Mouse (Mus musculus) neural tube, embryonic 14.5 days (tissue): Measurements from ENCODE around the gene Etfdh. TPM values are rescaled to one million over a fixed set of nuclear protein-coding genes. Genes with fewer than 3 reads are reported as not detected.

Experiments used
- ATAC-seq: fragments of 200-750 bp; cut with Nextera tagmentation; 2 replicates; pipeline ENCODE4 v1.8.0; 2017; ENCODE audit warnings: low read depth, mild to moderate bottlenecking, moderate TSS enrichment, moderate library complexity
- H3K27ac ChIP-seq: fragments of 300-500 bp; sonication (generic); 2 replicates; pipeline ENCODE4 v1.5.1; 2014; ENCODE audit warnings: low read depth, mild to moderate bottlenecking, control low read depth, low read length, moderate library complexity, mixed read lengths
- H3K27me3 ChIP-seq: fragments of 300-500 bp; sonication (generic); 2 replicates; pipeline ENCODE4 v1.6.1; 2014; ENCODE audit warnings: low read length; ENCODE audit not compliant: control insufficient read depth, insufficient read depth
- H3K36me3 ChIP-seq: fragments of 300-500 bp; sonication (generic); 2 replicates; pipeline ENCODE4 v1.6.1; 2014; ENCODE audit warnings: low read length, mixed read lengths; ENCODE audit not compliant: control insufficient read depth, insufficient read depth
- H3K4me1 ChIP-seq: fragments of 300-500 bp; sonication (generic); 2 replicates; pipeline ENCODE4 v1.6.1; 2014; ENCODE audit warnings: low read length; ENCODE audit not compliant: control insufficient read depth, insufficient read depth
- H3K4me2 ChIP-seq: fragments of 300-500 bp; sonication (generic); 2 replicates; pipeline ENCODE4 v1.6.1; 2014; ENCODE audit warnings: mild to moderate bottlenecking, low read depth, low read length, control low read depth
- H3K4me3 ChIP-seq: fragments of 300-500 bp; sonication (generic); 2 replicates; pipeline ENCODE4 v1.5.1; 2014; ENCODE audit warnings: low read depth, low read length, control low read depth, mixed read lengths
- H3K9ac ChIP-seq: fragments of 300-500 bp; sonication (generic); replicated peaks from 2 replicates; pipeline ENCODE4 v1.6.1; 2014; ENCODE audit warnings: low read depth, mild to moderate bottlenecking, control low read depth, low read length, mixed read lengths
- H3K9me3 ChIP-seq: fragments of 300-500 bp; sonication (generic); 2 replicates; pipeline ENCODE4 v1.6.1; 2016; ENCODE audit warnings: low read length; ENCODE audit not compliant: control insufficient read depth
- WGBS: fragments of 180-500 bp; shearing (Covaris S2); extraction: QIAGEN DNeasy Blood & Tissue Kit; methylation state at CpG from one replicate; pipeline ENCODE4 v1.1.7; 2014; 5-methylcytosine and 5-hydroxymethylcytosine counted together
- polyA plus RNA-seq: library from polyadenylated mRNA; unstranded; fragments of >200 nt; fragmentation: Nextera tagmentation; extraction: Ambion mirVana; gene quantifications from 2 replicates; pipeline ENCODE4 v1.2.1, GENCODE M21; 2014

Gene Etfdh
- polyA plus RNA-seq, 1 experiment from 2014 or later = 40.8 TPM

- Histone ChIP-seq H3K27ac (no peak overlapping the region), H3K9me3 (no peaks in the 10 kb centered on the region), H3K4me3 (no peak overlapping the region), H3K4me2 (no peak overlapping the region), H3K9ac (no peak overlapping the region), H3K36me3 (no peaks in the 10 kb centered on the region), H3K27me3 (no peaks in the 10 kb centered on the region), H3K4me1 (no peaks in the 10 kb centered on the region)
- WGBS = 58% methylated on average over 3 of the region's 3 CpGs
- ATAC-seq = no peak
These were observed 56.9 kb downstream of the Etfdh start for GRCm38 (mm10) chr3:79572399-79572798.

GRCm38 (mm10) chr3:79569351-79569681 lies 60.0 kb downstream of the Etfdh start:
- H3K4me1 ChIP-seq = peaks cover 11% of the 10 kb centered on the region; the same call in 1 of the 2 replicates
- no peak for ATAC-seq
- no peak overlapping the region for H3K27ac ChIP-seq
- H3K4me2 ChIP-seq = no peak overlapping the region
- no peaks in the 10 kb centered on the region for H3K27me3 ChIP-seq
- H3K9ac ChIP-seq = no peak overlapping the region
- 88% methylated on average over 3 of the region's 3 CpGs for WGBS
- no peaks in the 10 kb centered on the region for H3K36me3 ChIP-seq
- H3K4me3 ChIP-seq = no peak overlapping the region
- H3K9me3 ChIP-seq = no peaks in the 10 kb centered on the region

DNA sequence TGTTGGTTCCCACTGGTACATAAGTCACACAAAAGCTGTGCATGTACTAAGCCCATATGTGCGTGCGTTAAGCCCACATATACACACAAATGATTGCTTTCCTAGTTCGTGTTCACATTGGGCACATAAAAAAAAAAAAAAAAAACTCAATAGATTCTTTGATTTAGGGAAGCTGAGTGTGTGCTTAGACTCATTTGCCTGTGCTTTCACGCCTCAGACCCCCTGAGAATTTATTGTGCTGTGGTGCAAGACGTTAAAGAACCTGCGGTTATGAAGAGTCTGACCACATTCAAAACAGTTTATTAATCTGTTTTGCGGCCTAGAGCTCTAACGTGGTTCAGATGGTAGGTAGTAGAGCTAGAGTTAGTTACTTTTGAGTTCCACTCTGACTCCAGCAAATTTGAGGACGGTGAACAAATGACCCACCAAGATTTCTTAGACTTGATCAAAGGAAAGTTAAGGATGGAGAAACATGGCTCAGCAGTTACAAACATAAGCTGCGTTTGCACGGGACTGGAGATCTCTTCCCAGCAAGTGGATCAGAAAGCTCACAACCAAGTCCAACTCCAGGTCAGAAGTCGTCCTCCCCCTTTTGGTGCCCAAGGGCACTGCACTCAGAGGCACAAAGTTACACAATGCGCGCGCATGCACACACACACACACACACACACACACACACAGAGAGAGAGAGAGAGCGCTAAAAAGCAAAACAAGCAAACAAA lies 60.5 kb downstream of the Etfdh start:
- WGBS = 82% methylated on average over 16 of the region's 16 CpGs
- no peak for ATAC-seq
- Histone ChIP-seq H3K4me3 (peak overlapping the region; percentile 86; the same call in 1 of the 2 replicates), H3K4me2 (peak overlapping the region; percentile 43; the same call in 1 of the 2 replicates), H3K9me3 (no peaks in the 10 kb centered on the region), H3K9ac (no peak overlapping the region), H3K4me1 (peaks cover 11% of the 10 kb centered on the region; the same call in 1 of the 2 replicates), H3K36me3 (no peaks in the 10 kb centered on the region), H3K27me3 (no peaks in the 10 kb centered on the region), H3K27ac (no peak overlapping the region)

DNA sequence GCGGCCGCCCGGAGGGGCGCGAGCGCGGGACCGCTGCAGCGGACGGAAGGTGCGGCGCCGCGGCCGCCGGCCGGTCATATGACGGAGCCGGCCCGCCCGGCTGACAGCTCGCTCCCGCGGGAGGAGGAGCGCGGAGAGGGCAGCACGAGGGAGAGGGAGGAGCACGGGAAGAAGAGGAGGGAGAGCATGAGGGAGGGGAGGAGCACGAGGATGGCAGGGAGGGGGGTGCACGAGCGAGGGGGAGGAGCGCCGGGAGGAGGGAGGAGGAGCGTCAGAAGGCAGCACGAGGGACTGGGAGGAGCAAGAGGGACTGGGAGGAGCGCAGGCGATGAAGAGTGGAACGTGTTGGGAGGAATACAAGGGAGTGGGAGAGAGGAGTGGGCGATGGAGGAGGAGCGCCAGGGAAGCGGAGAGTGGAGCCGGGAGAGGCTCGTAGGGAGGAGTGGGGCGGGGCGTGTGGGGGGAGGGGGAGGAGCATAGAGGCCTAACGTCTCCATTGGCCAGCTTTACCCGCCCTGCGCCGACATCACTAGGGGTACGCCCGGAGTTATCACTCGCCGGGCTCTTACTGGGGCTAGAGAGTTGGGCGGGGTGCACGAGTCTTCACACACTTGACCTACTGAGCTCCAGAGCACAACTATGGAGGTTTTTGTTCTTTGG lies 61.5 kb downstream of the Etfdh start, which contains the start of gene Fnip2:
Fnip2 (minus strand) TSS at position 94 of the 660 bp plus-strand sequence.
- H3K4me1 ChIP-seq = peaks cover 11% of the 10 kb centered on the region; the same call in 1 of the 2 replicates
- under 1% methylated on average over 54 of the region's 55 CpGs for WGBS

GRCm38 (mm10) chr3:79566716-79567691 lies 62.3 kb downstream of the Etfdh start:
- ATAC-seq = no peak
- H3K27me3 ChIP-seq = no peaks in the 10 kb centered on the region
- H3K4me2 ChIP-seq = peak overlapping the region; percentile 74
- H3K9ac ChIP-seq = peak overlapping the region; percentile 81
- 2% methylated on average over 55 of the region's 60 CpGs for WGBS
- peak overlapping the region; percentile 78 for H3K27ac ChIP-seq
- H3K4me1 ChIP-seq = peaks cover 11% of the 10 kb centered on the region; the same call in 1 of the 2 replicates
- H3K9me3 ChIP-seq = no peaks in the 10 kb centered on the region
- H3K4me3 ChIP-seq = peak overlapping the region; percentile 86
- H3K36me3 ChIP-seq = no peaks in the 10 kb centered on the region

More for the DNA sequence above, 61.5 kb downstream of the Etfdh start, which contains the start of gene Fnip2:
- H3K4me2 ChIP-seq = peak within 1 kb of the TSS; percentile 74
- no peaks in the 10 kb centered on the region for H3K9me3 ChIP-seq
- H3K4me3 ChIP-seq = peak within 1 kb of the TSS; percentile 86
- no peaks in the 10 kb centered on the region for H3K27me3 ChIP-seq
- peak; percentile 97 for ATAC-seq
- peak within 1 kb of the TSS; percentile 81 for H3K9ac ChIP-seq
- no peaks in the 10 kb centered on the region for H3K36me3 ChIP-seq
- H3K27ac ChIP-seq = peak within 1 kb of the TSS; percentile 78

GRCm38 (mm10) chr3:79564875-79565606 lies 64.3 kb downstream of the Etfdh start:
- Histone ChIP-seq H3K4me1 (peaks cover 11% of the 10 kb centered on the region; the same call in 1 of the 2 replicates), H3K4me2 (no peak overlapping the region), H3K27me3 (no peaks in the 10 kb centered on the region), H3K9ac (no peak overlapping the region), H3K27ac (no peak overlapping the region), H3K4me3 (no peak overlapping the region), H3K36me3 (no peaks in the 10 kb centered on the region), H3K9me3 (no peaks in the 10 kb centered on the region)
- no peak for ATAC-seq
- 90% methylated on average over 10 of the region's 10 CpGs for WGBS

DNA sequence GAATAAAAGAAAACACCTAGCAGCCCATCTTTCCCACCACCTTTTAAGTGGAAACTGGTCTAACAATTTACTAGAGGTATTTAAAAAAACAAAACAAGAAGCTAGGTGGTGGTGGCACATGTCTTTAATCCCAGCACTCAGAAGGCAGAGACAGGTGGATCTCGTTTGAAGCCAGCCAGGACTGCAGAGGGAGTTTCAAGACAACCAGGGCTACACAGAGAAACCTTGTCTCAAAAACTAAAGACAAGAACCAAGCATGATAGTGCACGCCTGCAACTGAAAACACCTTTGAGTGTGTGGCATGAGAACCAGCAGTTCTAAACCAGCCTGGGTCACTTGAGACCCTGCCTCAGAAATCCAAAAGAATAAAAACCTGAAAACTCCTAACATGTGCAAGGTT lies 65.8 kb downstream of the Etfdh start:
- H3K9me3 ChIP-seq = no peaks in the 10 kb centered on the region
- 84% methylated on average over 2 of the region's 2 CpGs for WGBS
- H3K4me2 ChIP-seq = no peak overlapping the region
- ATAC-seq = no peak
- no peak overlapping the region for H3K9ac ChIP-seq
- H3K4me1 ChIP-seq = peaks cover 11% of the 10 kb centered on the region; the same call in 1 of the 2 replicates
- H3K36me3 ChIP-seq = no peaks in the 10 kb centered on the region
- H3K27me3 ChIP-seq = no peaks in the 10 kb centered on the region
- H3K27ac ChIP-seq = no peak overlapping the region
- no peak overlapping the region for H3K4me3 ChIP-seq
